Mouse (Mus musculus): ENCODE results near the gene Palm3. TPM values are rescaled to one million over a fixed set of nuclear protein-coding genes. Genes with fewer than 3 reads are reported as not detected.

Gene Palm3
- polyA plus RNA-seq, 1 experiment from 2014 or later: 0.30 TPM

DNA sequence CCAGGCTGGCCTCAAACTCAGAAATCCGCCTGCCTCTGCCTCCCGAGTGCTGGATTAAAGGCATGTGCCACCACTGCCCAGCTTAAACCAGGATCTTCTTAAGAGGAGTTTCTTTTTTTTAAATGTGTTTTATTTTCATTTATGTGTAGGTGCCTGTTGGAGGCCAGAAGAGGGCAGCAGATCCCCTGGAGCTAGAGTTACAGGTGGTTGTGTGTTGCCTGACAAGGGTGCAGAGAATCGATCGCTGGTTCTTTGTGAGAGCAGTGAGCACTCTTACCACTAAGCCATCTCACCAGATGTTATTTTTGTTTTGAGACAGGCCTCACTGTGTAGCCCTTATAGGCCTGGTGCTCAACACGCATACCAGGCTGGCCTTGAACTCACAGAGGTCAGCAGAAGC, 5.4 kb upstream of the Palm3 start:
- Histone ChIP-seq H3K27ac (ENCODE audit: low read depth, low read length) (no peak overlapping the region), H3K4me3 (ENCODE audit: low read depth, low read length) (no peak overlapping the region), H3K4me2 (replicated peaks; ENCODE audit: low read depth) (no peak overlapping the region), H3K27me3 (replicated peaks; ENCODE audit: control insufficient read depth, insufficient read depth, low read length) (peaks cover 25% of the 10 kb centered on the region), H3K4me1 (replicated peaks; ENCODE audit: control insufficient read depth, insufficient read depth, low read length) (peaks cover 3% of the 10 kb centered on the region; the same call in 1 of the 2 replicates), H3K9ac (ENCODE audit: low read depth, low read length) (no peak overlapping the region), H3K9me3 (ENCODE audit: control insufficient read depth) (no peaks in the 10 kb centered on the region), H3K36me3 (ENCODE audit: control insufficient read depth, insufficient read depth) (no peaks in the 10 kb centered on the region)
- no peak for ATAC-seq
- TF ChIP-seq CTCF (IDR thresholded peaks at IDR 0.05; ENCODE audit: low read depth): no peak
- WGBS: 98% methylated on average over 5 of the region's 5 CpGs

GRCm38 (mm10) chr8:84019738-84020137, 1.5 kb upstream of the Palm3 start:
- Histone ChIP-seq H3K4me2 (replicated peaks; ENCODE audit: low read depth) (no peak overlapping the region), H3K4me1 (replicated peaks; ENCODE audit: control insufficient read depth, insufficient read depth, low read length) (peaks cover 15% of the 10 kb centered on the region; the same call in 1 of the 2 replicates), H3K9me3 (ENCODE audit: control insufficient read depth) (no peaks in the 10 kb centered on the region), H3K36me3 (ENCODE audit: control insufficient read depth, insufficient read depth) (no peaks in the 10 kb centered on the region), H3K9ac (ENCODE audit: low read depth, low read length) (no peak overlapping the region), H3K27me3 (replicated peaks; ENCODE audit: control insufficient read depth, insufficient read depth, low read length) (no peaks in the 10 kb centered on the region), H3K27ac (ENCODE audit: low read depth, low read length) (no peak overlapping the region), H3K4me3 (ENCODE audit: low read depth, low read length) (no peak overlapping the region)
- ATAC-seq: no peak
- no peak for TF ChIP-seq CTCF (IDR thresholded peaks at IDR 0.05; ENCODE audit: low read depth)
- WGBS: 47% methylated on average over 9 of the region's 9 CpGs

GRCm38 (mm10) chr8:84021569-84021968, 298 bp downstream of the Palm3 start:
- H3K36me3 ChIP-seq (ENCODE audit: control insufficient read depth, insufficient read depth): no peaks in the 10 kb centered on the region
- H3K9me3 ChIP-seq (ENCODE audit: control insufficient read depth): no peaks in the 10 kb centered on the region
- peaks cover 4% of the 10 kb centered on the region; the same call in 1 of the 2 replicates for H3K27me3 ChIP-seq (replicated peaks; ENCODE audit: control insufficient read depth, insufficient read depth, low read length)
- H3K4me1 ChIP-seq (replicated peaks; ENCODE audit: control insufficient read depth, insufficient read depth, low read length): peaks cover 15% of the 10 kb centered on the region; the same call in 1 of the 2 replicates
- no peak overlapping the region for H3K4me3 ChIP-seq (ENCODE audit: low read depth, low read length)
- peak overlapping the region; percentile 43 for H3K4me2 ChIP-seq (replicated peaks; ENCODE audit: low read depth)
- no peak for ATAC-seq
- no peak overlapping the region for H3K27ac ChIP-seq (ENCODE audit: low read depth, low read length)
- no peak for TF ChIP-seq CTCF (IDR thresholded peaks at IDR 0.05; ENCODE audit: low read depth)
- WGBS: 29% methylated on average over 12 of the region's 12 CpGs
- H3K9ac ChIP-seq (ENCODE audit: low read depth, low read length): no peak overlapping the region

DNA sequence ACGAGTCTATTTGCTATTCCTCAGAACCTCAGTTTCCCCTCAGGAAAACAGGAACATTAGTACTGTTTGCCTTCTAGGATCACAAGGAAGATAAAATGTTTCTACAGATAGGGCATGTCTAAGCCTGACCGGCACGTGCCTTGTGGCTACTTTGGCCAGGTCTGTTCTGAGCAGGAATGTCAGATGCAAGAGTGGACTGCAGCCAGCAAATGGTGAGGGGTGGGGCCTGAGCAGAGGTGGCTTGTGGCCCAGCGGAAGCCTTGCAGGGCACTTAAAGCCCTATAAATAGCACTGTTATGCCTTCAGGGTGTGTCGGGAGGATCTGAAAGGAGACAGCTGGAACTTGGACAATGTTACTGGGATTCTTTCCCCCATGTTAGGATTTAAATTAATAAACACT, 1.8 kb downstream of the Palm3 start:
- H3K27me3 ChIP-seq (replicated peaks; ENCODE audit: control insufficient read depth, insufficient read depth, low read length): peaks cover 7% of the 10 kb centered on the region; the same call in 1 of the 2 replicates
- peaks cover 15% of the 10 kb centered on the region; the same call in 1 of the 2 replicates for H3K4me1 ChIP-seq (replicated peaks; ENCODE audit: control insufficient read depth, insufficient read depth, low read length)
- no peak overlapping the region for H3K27ac ChIP-seq (ENCODE audit: low read depth, low read length)
- no peaks in the 10 kb centered on the region for H3K9me3 ChIP-seq (ENCODE audit: control insufficient read depth)
- 3% methylated on average over 5 of the region's 5 CpGs for WGBS
- H3K9ac ChIP-seq (ENCODE audit: low read depth, low read length): no peak overlapping the region
- no peak for ATAC-seq
- H3K36me3 ChIP-seq (ENCODE audit: control insufficient read depth, insufficient read depth): no peaks in the 10 kb centered on the region
- no peak for TF ChIP-seq CTCF (IDR thresholded peaks at IDR 0.05; ENCODE audit: low read depth)
- H3K4me2 ChIP-seq (replicated peaks; ENCODE audit: low read depth): no peak overlapping the region
- H3K4me3 ChIP-seq (ENCODE audit: low read depth, low read length): no peak overlapping the region

DNA sequence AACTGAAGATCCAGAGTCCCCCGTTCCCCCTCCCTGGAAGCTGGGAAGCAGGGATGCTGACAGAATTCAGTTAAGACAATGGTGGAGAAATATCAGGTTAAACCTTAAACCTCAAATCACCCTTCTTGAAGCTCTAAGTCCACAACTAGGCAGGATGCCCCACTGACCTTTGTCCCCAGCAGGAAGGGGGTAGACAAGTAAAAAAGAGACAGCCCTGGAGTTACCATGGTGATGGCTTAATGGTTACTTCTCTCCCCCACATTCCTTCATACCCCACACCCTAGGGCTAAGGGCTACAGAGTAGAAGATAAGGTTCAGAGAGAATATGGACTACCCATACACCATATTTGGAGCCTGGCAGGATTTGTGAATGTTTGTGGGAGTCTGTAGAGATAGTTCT, 2.4 kb downstream of the Palm3 start:
- Histone ChIP-seq H3K36me3 (ENCODE audit: control insufficient read depth, insufficient read depth) (no peaks in the 10 kb centered on the region), H3K4me3 (ENCODE audit: low read depth, low read length) (no peak overlapping the region), H3K9me3 (ENCODE audit: control insufficient read depth) (no peaks in the 10 kb centered on the region), H3K9ac (ENCODE audit: low read depth, low read length) (no peak overlapping the region), H3K4me2 (replicated peaks; ENCODE audit: low read depth) (no peak overlapping the region), H3K27ac (ENCODE audit: low read depth, low read length) (no peak overlapping the region), H3K4me1 (replicated peaks; ENCODE audit: control insufficient read depth, insufficient read depth, low read length) (peaks cover 15% of the 10 kb centered on the region; the same call in 1 of the 2 replicates), H3K27me3 (replicated peaks; ENCODE audit: control insufficient read depth, insufficient read depth, low read length) (peaks cover 7% of the 10 kb centered on the region; the same call in 1 of the 2 replicates)
- WGBS: 25% methylated on average over 1 of the region's 1 CpGs
- no peak for ATAC-seq
- TF ChIP-seq CTCF (IDR thresholded peaks at IDR 0.05; ENCODE audit: low read depth): no peak

DNA sequence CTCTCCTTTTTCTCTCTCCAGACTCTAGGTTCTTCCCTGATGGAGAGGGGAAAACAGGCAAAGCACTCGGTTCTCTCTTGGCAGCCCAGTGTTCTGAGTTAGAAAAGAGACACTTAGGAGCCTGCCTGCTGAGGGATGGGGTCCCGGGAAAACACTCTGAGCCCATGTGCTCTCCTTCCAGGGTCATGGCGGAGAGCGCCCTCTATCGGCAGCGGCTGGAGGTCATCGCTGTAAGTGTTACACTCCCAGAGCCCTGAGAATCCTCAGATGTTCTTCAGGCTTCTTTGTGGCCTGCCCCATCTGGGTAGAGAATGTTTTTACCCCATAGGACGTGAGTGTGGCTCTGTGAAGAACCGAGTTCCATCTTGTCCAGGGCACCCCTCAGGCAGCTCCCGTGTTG, 2.9 kb downstream of the Palm3 start:
- no peak for ATAC-seq
- WGBS: 19% methylated on average over 10 of the region's 10 CpGs
- Histone ChIP-seq H3K36me3 (ENCODE audit: control insufficient read depth, insufficient read depth) (no peaks in the 10 kb centered on the region), H3K9me3 (ENCODE audit: control insufficient read depth) (no peaks in the 10 kb centered on the region), H3K27ac (ENCODE audit: low read depth, low read length) (no peak overlapping the region), H3K9ac (ENCODE audit: low read depth, low read length) (no peak overlapping the region), H3K4me2 (replicated peaks; ENCODE audit: low read depth) (no peak overlapping the region), H3K27me3 (replicated peaks; ENCODE audit: control insufficient read depth, insufficient read depth, low read length) (peaks cover 7% of the 10 kb centered on the region; the same call in 1 of the 2 replicates), H3K4me3 (ENCODE audit: low read depth, low read length) (no peak overlapping the region), H3K4me1 (replicated peaks; ENCODE audit: control insufficient read depth, insufficient read depth, low read length) (peaks cover 15% of the 10 kb centered on the region; the same call in 1 of the 2 replicates)
- TF ChIP-seq CTCF (IDR thresholded peaks at IDR 0.05; ENCODE audit: low read depth): peak; percentile 81
